Mouse (Mus musculus): ENCODE data around the gene Anp32e.
"Not testable (repeated sequence)": the region's sequence is repeated elsewhere in the genome, so short reads cannot be mapped to it uniquely, and the experiment has no call there.

Gene Anp32e

GRCm38 (mm10) chr3:95904568-95904967 is 24.5 kb upstream of the Anp32e start, which contains the start of gene Car14:
TSS of gene Car14 (minus strand) at chr3:95904691.
- no peak for DNase-seq

GRCm38 (mm10) chr3:95905146-95905939 is 23.7 kb upstream of the Anp32e start:
- peak; percentile 92 for DNase-seq

- DNase-seq, result peak; percentile 53
Measured at GRCm38 (mm10) chr3:95905940-95906492, 23.0 kb upstream of the Anp32e start.

- no peak for DNase-seq
Measured at GRCm38 (mm10) chr3:95906860-95907259, 22.2 kb upstream of the Anp32e start.

- no peak for DNase-seq
Measured at GRCm38 (mm10) chr3:95907613-95908012, 21.4 kb upstream of the Anp32e start.

- no peak for DNase-seq
Measured at GRCm38 (mm10) chr3:95914706-95915105, 14.3 kb upstream of the Anp32e start.

- no peak for DNase-seq
Measured at GRCm38 (mm10) chr3:95916760-95917159, 12.3 kb upstream of the Anp32e start.

- DNase-seq, result not testable (repeated sequence)
Measured at GRCm38 (mm10) chr3:95920532-95920931, 8.5 kb upstream of the Anp32e start.

GRCm38 (mm10) chr3:95923429-95923828 is 5.6 kb upstream of the Anp32e start:
- DNase-seq, result not testable (repeated sequence)

- no peak for DNase-seq
Measured at GRCm38 (mm10) chr3:95924185-95924584, 4.9 kb upstream of the Anp32e start.

GRCm38 (mm10) chr3:95925087-95925486 is 4.0 kb upstream of the Anp32e start:
- no peak for DNase-seq

GRCm38 (mm10) chr3:95928261-95928657 is 787 bp upstream of the Anp32e start:
- DNase-seq, result no peak

GRCm38 (mm10) chr3:95929581-95930470 is 780 bp downstream of the Anp32e start:
- DNase-seq, result no peak

GRCm38 (mm10) chr3:95930471-95930789 is 1.4 kb downstream of the Anp32e start:
- DNase-seq, result no peak

GRCm38 (mm10) chr3:95931471-95931870 is 2.4 kb downstream of the Anp32e start:
- DNase-seq, result no peak

- no peak for DNase-seq
Measured at GRCm38 (mm10) chr3:95932157-95932556, 3.1 kb downstream of the Anp32e start.

- no peak for DNase-seq
Measured at GRCm38 (mm10) chr3:95932566-95932965, 3.5 kb downstream of the Anp32e start.

GRCm38 (mm10) chr3:95933111-95933750 is 4.2 kb downstream of the Anp32e start:
- no peak for DNase-seq

- DNase-seq, result no peak
Measured at GRCm38 (mm10) chr3:95934448-95934847, 5.4 kb downstream of the Anp32e start.

- DNase-seq, result no peak
Measured at GRCm38 (mm10) chr3:95938217-95938616, 9.2 kb downstream of the Anp32e start.

- DNase-seq, result no peak
Measured at GRCm38 (mm10) chr3:95938835-95939234, 9.8 kb downstream of the Anp32e start.

GRCm38 (mm10) chr3:95942749-95943148 is 13.7 kb downstream of the Anp32e start:
- DNase-seq, result no peak

- no peak for DNase-seq
Measured at GRCm38 (mm10) chr3:95943226-95943625, 14.2 kb downstream of the Anp32e start.

Data from layer of hippocampus, adult 9-11 months (tissue).